Mouse (Mus musculus) c-Kit-negative CD71-positive TER-119-positive erythroid progenitor cells, embryonic 14.5 days (primary cell): ENCODE measurements at regions not wholly inside any gene's neighbourhood (a gene's known extent, or its start where the extent isn't known, plus 50 kb on each side); places are given as distances from the start of the nearest gene placed in this dataset.
A peak's percentile ranks its signal among the peaks of the same experiment; 100 is the strongest.

Experiments used
- DNase-seq: peaks from one replicate; pipeline ENCODE4 v3.0.0-alpha.2; 2013; ENCODE audit warnings: low read depth, low spot score

GRCm38 (mm10) chr4:95154377-95154776, 102.4 kb upstream of the Jun start:
- no peak for DNase-seq

GRCm38 (mm10) chr4:95155178-95155577, 103.2 kb upstream of the Jun start:
- no peak for DNase-seq

- DNase-seq, result no peak
Observed at GRCm38 (mm10) chr4:95155796-95156195, 103.8 kb upstream of the Jun start.

GRCm38 (mm10) chr4:95156451-95157271, 104.6 kb upstream of the Jun start:
- DNase-seq, result no peak

GRCm38 (mm10) chr4:95157653-95158430, 105.8 kb upstream of the Jun start:
- DNase-seq, result no peak

GRCm38 (mm10) chr4:95158632-95159424, 106.8 kb upstream of the Jun start:
- no peak for DNase-seq

GRCm38 (mm10) chr4:95159821-95160220, 107.8 kb upstream of the Jun start:
- DNase-seq, result no peak

- DNase-seq, result no peak
Observed at GRCm38 (mm10) chr4:95160465-95160864, 108.4 kb upstream of the Jun start.

GRCm38 (mm10) chr4:95160912-95161669, 109.1 kb upstream of the Jun start:
- peak; percentile 80 for DNase-seq

GRCm38 (mm10) chr4:95161670-95162020, 109.6 kb upstream of the Jun start:
- DNase-seq, result no peak

- peak; percentile 64 for DNase-seq
Observed at GRCm38 (mm10) chr4:95162386-95163090, 110.5 kb upstream of the Jun start.

GRCm38 (mm10) chr4:95163403-95163802, 111.4 kb upstream of the Jun start:
- no peak for DNase-seq

GRCm38 (mm10) chr4:95166503-95166902, 114.5 kb upstream of the Jun start:
- no peak for DNase-seq

GRCm38 (mm10) chr4:95167216-95167615, 115.2 kb upstream of the Jun start:
- DNase-seq, result no peak

GRCm38 (mm10) chr4:95169702-95170101, 117.7 kb upstream of the Jun start:
- DNase-seq, result no peak

GRCm38 (mm10) chr4:95177753-95178152, 125.7 kb upstream of the Jun start:
- no peak for DNase-seq

- DNase-seq, result no peak
Observed at GRCm38 (mm10) chr4:95178467-95178866, 126.4 kb upstream of the Jun start.

- DNase-seq, result no peak
Observed at GRCm38 (mm10) chr4:95178900-95179299, 126.9 kb upstream of the Jun start.

GRCm38 (mm10) chr4:95180446-95180845, 128.4 kb upstream of the Jun start:
- no peak for DNase-seq

- DNase-seq, result no peak
Observed at GRCm38 (mm10) chr4:95180999-95181398, 129.0 kb upstream of the Jun start.

- DNase-seq, result no peak
Observed at GRCm38 (mm10) chr4:95184180-95184579, 132.2 kb upstream of the Jun start.
